Mouse (Mus musculus) liver, embryonic 11.5 days (tissue): ENCODE measurements around the gene Bhlha15. TPM values are rescaled to one million over a fixed set of nuclear protein-coding genes. Genes with fewer than 3 reads are reported as not detected.
A peak's percentile ranks its signal among the peaks of the same experiment; 100 is the strongest.

ENCODE experiments used
- ATAC-seq: fragments of 200-750 bp; cut with Nextera tagmentation; replicated peaks from 2 replicates; pipeline ENCODE4 v1.8.0; 2017; ENCODE audit warnings: moderate number of reproducible peaks, mild to moderate bottlenecking, moderate TSS enrichment, moderate library complexity; ENCODE audit not compliant: low FRiP score
- DNase-seq: peaks from one replicate; pipeline ENCODE4 v3.0.0-alpha.2; 2017; ENCODE audit warnings: low spot score
- H3K27ac ChIP-seq: fragments of 300-500 bp; sonication (generic); 2 replicates; pipeline ENCODE4 v1.5.1; 2014; ENCODE audit warnings: mild to moderate bottlenecking, low read depth, low read length, control low read depth
- H3K27me3 ChIP-seq: fragments of 300-500 bp; sonication (generic); replicated peaks from 2 replicates; pipeline ENCODE4 v1.6.1; 2014; ENCODE audit warnings: low read length, mixed read lengths; ENCODE audit not compliant: control insufficient read depth, insufficient read depth
- H3K36me3 ChIP-seq: fragments of 300-500 bp; sonication (generic); 2 replicates; pipeline ENCODE4 v1.6.1; 2014; ENCODE audit warnings: mild to moderate bottlenecking, low read length, moderate library complexity, mixed read lengths; ENCODE audit not compliant: control insufficient read depth, insufficient read depth
- H3K4me1 ChIP-seq: fragments of 300-500 bp; sonication (generic); replicated peaks from 2 replicates; pipeline ENCODE4 v1.6.1; 2014; ENCODE audit warnings: low read length, mixed read lengths; ENCODE audit not compliant: control insufficient read depth, insufficient read depth
- H3K4me2 ChIP-seq: fragments of 300-500 bp; sonication (generic); 2 replicates; pipeline ENCODE4 v1.6.1; 2014; ENCODE audit warnings: mild to moderate bottlenecking, control low read depth, moderate library complexity
- H3K4me3 ChIP-seq: fragments of 300-500 bp; sonication (generic); 2 replicates; pipeline ENCODE4 v1.5.1; 2014; ENCODE audit warnings: low read depth, low read length, control low read depth
- H3K9ac ChIP-seq: fragments of 300-500 bp; sonication (generic); 2 replicates; pipeline ENCODE4 v1.6.1; 2014; ENCODE audit warnings: low read depth, low read length, control low read depth
- H3K9me3 ChIP-seq: fragments of 300-500 bp; sonication (generic); 2 replicates; pipeline ENCODE4 v1.6.1; 2016; ENCODE audit warnings: low read length, inconsistent platforms, mixed read lengths; ENCODE audit not compliant: control insufficient read depth
- WGBS: fragments of 180-500 bp; shearing (Covaris S2); extraction: QIAGEN DNeasy Blood & Tissue Kit; methylation state at CpG from one replicate; pipeline ENCODE4 v1.1.7; 2014; 5-methylcytosine and 5-hydroxymethylcytosine counted together
- polyA plus RNA-seq: library from polyadenylated mRNA; unstranded; fragments of >200 nt; fragmentation: Nextera tagmentation; extraction: Ambion mirVana; gene quantifications from 2 replicates; pipeline ENCODE4 v1.2.1, GENCODE M21; 2014

Gene Bhlha15
- polyA plus RNA-seq, 1 experiment from 2014 or later, result 1.6 TPM

- H3K4me3 ChIP-seq, result no peak overlapping the region
- 91% methylated on average over 11 of the region's 11 CpGs for WGBS
- DNase-seq (no peak), ATAC-seq (no peak)
- H3K27ac ChIP-seq, result no peak overlapping the region
- H3K4me1 ChIP-seq, result no peaks in the 10 kb centered on the region
- no peak overlapping the region for H3K9ac ChIP-seq
- H3K9me3 ChIP-seq, result no peaks in the 10 kb centered on the region
- H3K4me2 ChIP-seq, result no peak overlapping the region
- H3K27me3 ChIP-seq, result no peaks in the 10 kb centered on the region
- H3K36me3 ChIP-seq, result peaks cover 14% of the 10 kb centered on the region
Measured at GRCm38 (mm10) chr5:144200616-144201015, 10.5 kb downstream of the Bhlha15 start.

GRCm38 (mm10) chr5:144202430-144202829, 12.3 kb downstream of the Bhlha15 start:
- Histone ChIP-seq H3K9me3 (no peaks in the 10 kb centered on the region), H3K36me3 (peaks cover 14% of the 10 kb centered on the region), H3K4me2 (no peak overlapping the region), H3K27ac (no peak overlapping the region), H3K4me3 (no peak overlapping the region), H3K27me3 (no peaks in the 10 kb centered on the region), H3K4me1 (no peaks in the 10 kb centered on the region), H3K9ac (no peak overlapping the region)
- ATAC-seq (no peak), DNase-seq (no peak)
- 91% methylated on average over 6 of the region's 6 CpGs for WGBS

- no peak for ATAC-seq
- WGBS, result 84% methylated on average over 10 of the region's 10 CpGs
- H3K9ac ChIP-seq, result no peak overlapping the region
- DNase-seq, result no peak
- H3K27ac ChIP-seq, result no peak overlapping the region
- H3K9me3 ChIP-seq, result no peaks in the 10 kb centered on the region
- H3K27me3 ChIP-seq, result no peaks in the 10 kb centered on the region
- peaks cover 14% of the 10 kb centered on the region for H3K36me3 ChIP-seq
- no peaks in the 10 kb centered on the region for H3K4me1 ChIP-seq
- no peak overlapping the region for H3K4me3 ChIP-seq
- H3K4me2 ChIP-seq, result no peak overlapping the region
Measured at GRCm38 (mm10) chr5:144203398-144203959, 13.4 kb downstream of the Bhlha15 start.

GRCm38 (mm10) chr5:144204303-144204702, 14.2 kb downstream of the Bhlha15 start:
- WGBS, result 90% methylated on average over 12 of the region's 12 CpGs
- no peak overlapping the region for H3K4me3 ChIP-seq
- peaks cover 14% of the 10 kb centered on the region for H3K36me3 ChIP-seq
- H3K27me3 ChIP-seq, result no peaks in the 10 kb centered on the region
- H3K9ac ChIP-seq, result no peak overlapping the region
- no peak for ATAC-seq
- H3K4me2 ChIP-seq, result no peak overlapping the region
- no peaks in the 10 kb centered on the region for H3K9me3 ChIP-seq
- no peak for DNase-seq
- no peaks in the 10 kb centered on the region for H3K4me1 ChIP-seq
- no peak overlapping the region for H3K27ac ChIP-seq

- no peak for ATAC-seq
- Histone ChIP-seq H3K36me3 (peaks cover 15% of the 10 kb centered on the region), H3K9me3 (no peaks in the 10 kb centered on the region)
Measured at GRCm38 (mm10) chr5:144204911-144205310, 14.8 kb downstream of the Bhlha15 start.

DNA sequence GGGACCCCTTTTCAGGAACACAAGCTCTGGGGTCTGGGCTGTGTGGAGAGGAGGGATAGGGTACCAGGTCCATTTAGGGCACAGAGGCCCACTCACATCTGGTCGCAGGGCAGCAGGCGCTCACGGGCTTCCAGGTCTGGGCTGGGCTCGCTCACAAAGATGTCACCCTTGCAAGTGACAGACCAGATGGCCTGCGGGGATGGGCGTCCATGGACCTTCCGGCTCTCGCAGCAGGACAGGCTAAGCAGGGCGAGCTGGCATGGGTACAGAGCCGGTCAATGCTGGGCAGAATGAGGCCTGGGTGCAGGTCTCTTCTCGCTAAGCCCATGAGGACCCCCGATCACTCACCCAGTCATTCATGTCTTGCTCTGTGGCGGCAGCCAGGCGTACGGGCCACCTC, 16.0 kb downstream of the Bhlha15 start:
- H3K4me1 ChIP-seq, result no peaks in the 10 kb centered on the region
- H3K27ac ChIP-seq, result no peak overlapping the region
- WGBS, result 88% methylated on average over 15 of the region's 15 CpGs
- DNase-seq (no peak), ATAC-seq (no peak)
- no peak overlapping the region for H3K9ac ChIP-seq
- H3K36me3 ChIP-seq, result peaks cover 18% of the 10 kb centered on the region
- no peaks in the 10 kb centered on the region for H3K9me3 ChIP-seq
- no peak overlapping the region for H3K4me3 ChIP-seq
- no peaks in the 10 kb centered on the region for H3K27me3 ChIP-seq
- H3K4me2 ChIP-seq, result no peak overlapping the region

More at GRCm38 (mm10) chr5:144204911-144205310, 14.8 kb downstream of the Bhlha15 start:
- no peaks in the 10 kb centered on the region for H3K27me3 ChIP-seq
- H3K9ac ChIP-seq, result no peak overlapping the region
- H3K4me1 ChIP-seq, result no peaks in the 10 kb centered on the region
- 79% methylated on average over 10 of the region's 10 CpGs for WGBS
- DNase-seq, result no peak
- H3K4me3 ChIP-seq, result no peak overlapping the region
- no peak overlapping the region for H3K4me2 ChIP-seq
- no peak overlapping the region for H3K27ac ChIP-seq

- no peaks in the 10 kb centered on the region for H3K4me1 ChIP-seq
- no peak overlapping the region for H3K4me3 ChIP-seq
- ATAC-seq, result no peak; the same call in 1 of the 2 replicates
- H3K36me3 ChIP-seq, result peaks cover 17% of the 10 kb centered on the region
- WGBS, result 48% methylated on average over 11 of the region's 11 CpGs
- no peak overlapping the region for H3K9ac ChIP-seq
- H3K4me2 ChIP-seq, result no peak overlapping the region
- no peak overlapping the region for H3K27ac ChIP-seq
- no peak for DNase-seq
- H3K27me3 ChIP-seq, result no peaks in the 10 kb centered on the region
- H3K9me3 ChIP-seq, result no peaks in the 10 kb centered on the region
Measured at GRCm38 (mm10) chr5:144207478-144207877, 17.4 kb downstream of the Bhlha15 start.

DNA sequence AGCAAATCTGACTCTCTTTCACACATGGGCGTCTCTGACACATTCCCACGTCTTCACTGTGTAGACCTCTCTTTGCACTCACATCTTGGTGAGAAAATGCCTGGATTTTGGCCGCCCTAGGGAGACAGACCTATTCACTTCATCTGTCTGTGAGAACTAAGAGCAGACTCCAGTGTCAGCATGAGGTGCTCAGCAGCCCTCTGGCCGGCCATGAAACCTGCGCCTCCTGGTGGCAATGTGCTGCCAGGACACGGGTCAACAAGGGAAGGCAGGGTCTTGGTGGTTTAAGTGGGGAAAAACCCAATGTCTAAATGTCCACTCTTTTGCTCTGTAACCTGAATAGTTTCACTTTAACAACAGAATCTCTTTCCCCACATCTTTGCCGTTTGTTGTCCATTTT, 24.4 kb downstream of the Bhlha15 start:
- Histone ChIP-seq H3K9ac (no peak overlapping the region), H3K4me1 (no peaks in the 10 kb centered on the region), H3K27ac (no peak overlapping the region), H3K36me3 (peaks cover 7% of the 10 kb centered on the region; the same call in 1 of the 2 replicates), H3K4me3 (no peak overlapping the region), H3K27me3 (no peaks in the 10 kb centered on the region), H3K9me3 (no peaks in the 10 kb centered on the region), H3K4me2 (no peak overlapping the region)
- DNase-seq, result no peak
- ATAC-seq, result 0 out of 2 replicates have a peak, but pooled peaks have one; percentile 44
- WGBS, result 29% methylated on average over 7 of the region's 7 CpGs

GRCm38 (mm10) chr5:144215992-144216391, 25.9 kb downstream of the Bhlha15 start:
- Histone ChIP-seq H3K9me3 (no peaks in the 10 kb centered on the region), H3K27me3 (no peaks in the 10 kb centered on the region), H3K4me3 (no peak overlapping the region), H3K27ac (no peak overlapping the region), H3K36me3 (peaks cover 3% of the 10 kb centered on the region; the same call in 1 of the 2 replicates), H3K4me2 (no peak overlapping the region), H3K4me1 (no peaks in the 10 kb centered on the region), H3K9ac (no peak overlapping the region)
- WGBS, result 71% methylated on average over 2 of the region's 2 CpGs
- ATAC-seq (no peak), DNase-seq (no peak)
